Mouse (Mus musculus) left cerebral cortex, adult 9 months (tissue): ENCODE results near the gene Olfr1126.
"Not testable (repeated sequence)": the region's sequence is repeated elsewhere in the genome, so short reads cannot be mapped to it uniquely, and the experiment has no call there.

ENCODE experiments used
- DNase-seq, 2 experiments: peaks; one replicate each; pipeline ENCODE4 v3.0.0; 2022; ENCODE audit warnings: low spot score in 2 of 2

Olfr1126 gene

DNA sequence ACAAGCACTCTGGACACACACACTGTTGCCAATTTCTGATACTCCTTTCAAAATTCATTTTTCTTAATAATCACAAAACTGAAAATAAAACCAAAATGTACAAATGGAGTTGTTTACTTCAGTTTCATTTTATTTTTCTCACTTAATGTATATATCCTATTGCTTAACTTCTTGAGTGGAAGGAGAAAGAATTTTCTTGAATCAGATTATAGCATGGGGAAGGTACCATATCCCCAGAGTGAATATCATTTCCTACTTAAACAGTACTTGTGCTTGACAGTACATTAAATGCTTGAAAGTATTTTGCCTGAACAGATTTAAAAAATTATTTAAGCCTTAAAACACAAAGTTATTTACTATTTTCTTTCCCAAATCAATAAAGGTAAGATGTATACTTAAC lies at the start of gene Olfr1126:
Gene Olfr1126, plus strand, starts transcription at position 301 of the 400 bp plus-strand sequence.
- DNase-seq: no peak

DNA sequence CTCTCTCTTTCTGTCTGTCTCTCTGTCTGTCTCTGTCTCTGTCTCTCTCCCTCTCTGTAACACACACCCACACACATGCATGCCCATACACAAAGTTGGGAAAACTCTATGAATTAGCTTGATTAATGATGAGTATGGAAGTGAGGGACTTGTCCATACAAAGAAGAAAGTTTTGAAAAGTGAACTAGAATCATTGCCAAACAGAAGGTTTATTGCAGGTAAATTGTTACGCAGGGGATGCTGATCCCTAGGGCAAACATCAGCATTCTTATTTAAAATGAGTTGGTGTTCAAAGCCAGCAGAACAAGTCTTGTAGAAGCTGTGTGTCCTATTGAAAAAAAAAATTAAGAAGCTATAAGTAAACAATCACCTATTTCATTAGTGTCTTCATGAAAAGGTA lies 37.4 kb upstream of the Olfr1126 start, which contains the start of gene Olfr1123:
Gene Olfr1123, plus strand, starts transcription at position 301 of the 400 bp plus-strand sequence.
- no peak for DNase-seq

GRCm38 (mm10) chr2:87429975-87430374 lies 23.8 kb upstream of the Olfr1126 start, which contains the start of gene Olfr1124:
Gene Olfr1124, plus strand, starts transcription at chr2:87430275.
- DNase-seq: no peak

GRCm38 (mm10) chr2:87437731-87438130 lies 16.0 kb upstream of the Olfr1126 start:
- DNase-seq: no peak

- DNase-seq: no peak
Observed at GRCm38 (mm10) chr2:87461769-87462168, 8.0 kb downstream of the Olfr1126 start.

DNA sequence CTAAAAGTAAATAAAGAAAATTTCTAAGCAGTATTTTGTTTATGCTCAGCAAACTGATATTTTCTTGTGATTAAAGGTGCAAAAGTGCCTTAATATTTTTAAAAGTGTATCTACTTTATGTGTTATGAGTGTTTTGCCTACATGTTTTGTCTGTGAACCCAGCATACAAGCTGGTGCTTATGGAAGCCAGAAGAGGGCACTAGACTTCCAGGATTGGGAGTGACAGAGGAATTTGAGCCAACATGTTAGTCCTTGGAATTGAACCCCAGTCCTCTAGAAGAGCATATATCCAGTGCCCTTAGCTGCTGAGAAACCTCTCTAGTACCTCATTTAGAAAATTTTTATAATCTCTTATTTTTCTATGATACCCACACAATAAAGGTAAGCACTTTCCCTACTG lies 26.4 kb downstream of the Olfr1126 start:
- DNase-seq: no peak

DNA sequence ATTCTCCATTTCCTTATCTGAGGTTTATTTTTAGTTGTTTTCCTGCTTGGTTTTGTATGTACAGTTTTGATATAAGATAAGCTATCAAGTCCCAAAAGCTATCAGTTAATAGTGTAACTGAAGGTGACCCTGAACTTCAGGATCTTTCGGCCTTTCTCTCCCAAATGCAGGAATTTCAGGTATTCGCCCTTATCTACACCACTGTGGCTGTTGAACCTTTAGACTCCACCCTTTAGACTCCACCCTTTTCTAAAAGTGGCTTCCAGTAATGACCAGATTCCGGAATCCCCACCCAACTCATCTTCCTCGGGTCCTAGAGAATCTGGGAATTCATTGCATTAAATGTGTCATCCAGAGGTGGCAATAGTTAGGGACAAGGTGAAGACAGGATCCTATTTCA lies 27.4 kb downstream of the Olfr1126 start:
- no peak for DNase-seq

DNA sequence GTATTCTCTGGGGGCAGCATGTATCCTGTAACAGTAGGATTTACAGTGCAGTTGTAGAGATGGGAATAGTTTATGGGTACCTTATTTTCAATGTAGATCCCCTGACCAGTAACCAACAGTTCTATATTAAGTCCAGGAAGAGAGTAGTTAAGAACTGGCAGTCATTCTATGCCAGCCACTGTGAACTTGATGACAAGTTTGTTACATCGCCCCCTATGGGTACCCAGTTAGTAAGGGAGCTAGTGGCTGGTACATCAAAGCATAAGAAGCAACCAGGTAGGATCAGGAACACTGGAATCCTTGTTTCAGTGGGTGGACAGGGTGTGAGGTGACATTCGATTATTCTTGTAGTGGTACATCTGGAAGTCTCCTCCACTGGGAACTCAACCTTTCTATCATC lies 28.5 kb downstream of the Olfr1126 start:
- DNase-seq: no peak

DNA sequence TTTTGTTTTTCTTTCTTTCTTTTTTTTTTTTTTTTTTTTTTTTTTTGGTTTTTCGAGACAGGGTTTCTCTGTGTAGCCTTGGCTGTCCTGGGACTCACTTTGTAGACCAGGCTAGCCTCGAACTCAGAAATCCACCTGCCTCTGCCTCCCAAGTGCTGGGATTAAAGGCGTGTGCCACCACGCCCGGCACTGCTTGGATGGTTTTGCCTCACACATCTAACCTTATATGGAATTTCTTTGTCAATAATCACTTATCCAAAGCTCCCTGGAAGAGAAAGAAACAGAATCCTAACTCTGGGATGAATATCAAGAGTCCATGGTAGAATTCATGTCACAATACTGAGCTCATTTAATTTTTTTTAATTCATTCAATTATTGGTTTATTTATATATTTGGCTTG lies 43.2 kb downstream of the Olfr1126 start, which contains the start of gene Pramel7:
Gene Pramel7, minus strand, starts transcription at position 101 of the 400 bp plus-strand sequence.
- DNase-seq: not testable (repeated sequence)

GRCm38 (mm10) chr2:87506265-87506664 lies 52.5 kb downstream of the Olfr1126 start, which contains the start of gene Pramel6:
Gene Pramel6, plus strand, starts transcription at chr2:87506565.
- no peak for DNase-seq
